Mouse (Mus musculus) heart, adult 2 months (tissue): ENCODE data around the gene Luzp1. TPM values are rescaled to one million over a fixed set of nuclear protein-coding genes. Genes with fewer than 3 reads are reported as not detected.

Experiments used
- DNase-seq, 2 experiments: peaks; one replicate each; pipeline ENCODE4 v3.0.0; 2021
- H3K27ac ChIP-seq: fragments of 200-600 bp; 2 replicates; pipeline ENCODE4 v1.8.1; 2022
- H3K27me3 ChIP-seq: fragments of 200-500 bp; 2 replicates; pipeline ENCODE4 v1.6.1; 2012; ENCODE audit warnings: mild to moderate bottlenecking, low read length, inconsistent platforms, mixed read lengths; ENCODE audit not compliant: control insufficient read depth, insufficient read depth
- H3K36me3 ChIP-seq: fragments of 200-500 bp; 2 replicates; pipeline ENCODE4 v1.6.1; 2012; ENCODE audit warnings: low read length, inconsistent platforms; ENCODE audit not compliant: control insufficient read depth, insufficient read depth
- H3K4me1 ChIP-seq: fragments of 200-500 bp; 2 replicates; pipeline ENCODE4 v1.6.1; 2011; ENCODE audit warnings: low read length; ENCODE audit not compliant: control insufficient read depth, insufficient read depth
- H3K4me3 ChIP-seq: fragments of 200-600 bp; 2 replicates; pipeline ENCODE4 v1.8.1; 2022
- H3K79me2 ChIP-seq: fragments of 200-500 bp; replicated peaks from 2 replicates; pipeline ENCODE4 v1.6.1; 2012; ENCODE audit warnings: mild to moderate bottlenecking, inconsistent platforms, low read length, moderate library complexity, mixed read lengths; ENCODE audit not compliant: control insufficient read depth, insufficient read depth
- H3K9ac ChIP-seq: fragments of 200-500 bp; 2 replicates; pipeline ENCODE4 v1.6.1; 2012; ENCODE audit warnings: low read depth, mild to moderate bottlenecking, control low read depth, inconsistent platforms, low read length, mixed read lengths
- CTCF ChIP-seq: fragments of 200-600 bp; IDR thresholded peaks from 2 replicates; pipeline ENCODE4 v1.8.1; 2022; ENCODE audit warnings: antibody characterized with exemption, mild to moderate bottlenecking, moderate library complexity
- EP300 ChIP-seq: fragments of 200-500 bp; IDR thresholded peaks from 2 replicates; pipeline ENCODE4 v1.6.1; 2011; ENCODE audit warnings: low read depth, low read length, control low read depth; ENCODE audit not compliant: insufficient read depth
- POLR2A ChIP-seq: fragments of 200-500 bp; IDR thresholded peaks from 2 replicates; pipeline ENCODE4 v1.6.1; 2011; ENCODE audit warnings: mild to moderate bottlenecking, low read depth, low read length, control low read depth; ENCODE audit not compliant: insufficient read depth
- WGBS: fragments of 180-500 bp; shearing (Covaris S2); methylation state at CpG from one replicate; pipeline ENCODE4 v1.1.7; 2018; 5-methylcytosine and 5-hydroxymethylcytosine counted together
- intact Hi-C: fragments of 180-260 bp; cut with DNase I; formaldehyde crosslinking; loops from one replicate; pipeline ENCODE4 v1.15.1; 2025
- polyA plus RNA-seq: library from polyadenylated mRNA; depleted of rRNA; stranded (reverse); fragments of >200 nt; gene quantifications from 2 replicates; pipeline ENCODE4 v1.2.3, GENCODE M21; 2012
- total RNA-seq, 2 experiments: library from RNA; stranded (reverse); gene quantifications; 2 replicates each; pipeline ENCODE4 v1.2.3; 2021

The Luzp1 gene
- total and polyA plus RNA-seq, 3 experiments, result 11.0 to 37.8 (median 36.5) TPM

- no peak overlapping the region for H3K9ac ChIP-seq
- H3K36me3 ChIP-seq, result peaks cover 27% of the 10 kb centered on the region
- no peak for DNase-seq
- H3K4me3 ChIP-seq, result no peak overlapping the region
- intact Hi-C loops, result no loop called here
- 79% methylated on average over 2 of the region's 2 CpGs for WGBS
- peaks cover 12% of the 10 kb centered on the region for H3K79me2 ChIP-seq
- no peak for TF ChIP-seq EP300
- TF ChIP-seq CTCF, result no peak
- TF ChIP-seq POLR2A, result no peak
- H3K27ac ChIP-seq, result no peak overlapping the region
- no peaks in the 10 kb centered on the region for H3K27me3 ChIP-seq
- peaks cover 11% of the 10 kb centered on the region for H3K4me1 ChIP-seq
Measured at GRCm38 (mm10) chr4:136518576-136518975, 49.0 kb downstream of the Luzp1 start.

GRCm38 (mm10) chr4:136519866-136520265 lies 50.3 kb downstream of the Luzp1 start:
- intact Hi-C loops, result no loop called here
- peaks cover 12% of the 10 kb centered on the region for H3K79me2 ChIP-seq
- H3K27ac ChIP-seq, result no peak overlapping the region
- H3K9ac ChIP-seq, result no peak overlapping the region
- TF ChIP-seq CTCF (no peak), EP300 (no peak), POLR2A (no peak)
- no peaks in the 10 kb centered on the region for H3K27me3 ChIP-seq
- H3K4me3 ChIP-seq, result no peak overlapping the region
- peaks cover 20% of the 10 kb centered on the region for H3K36me3 ChIP-seq
- DNase-seq, result no peak
- peaks cover 11% of the 10 kb centered on the region for H3K4me1 ChIP-seq

- intact Hi-C loops, result no loop called here
- TF ChIP-seq POLR2A (no peak), EP300 (no peak), CTCF (no peak)
- H3K9ac ChIP-seq, result no peak overlapping the region
Measured at GRCm38 (mm10) chr4:136521898-136522297, 52.3 kb downstream of the Luzp1 start.

GRCm38 (mm10) chr4:136524309-136524708 lies 54.7 kb downstream of the Luzp1 start:
- 71% methylated on average over 2 of the region's 2 CpGs for WGBS
- Histone ChIP-seq H3K4me3 (no peak overlapping the region), H3K27ac (no peak overlapping the region), H3K79me2 (peaks cover 4% of the 10 kb centered on the region), H3K27me3 (no peaks in the 10 kb centered on the region), H3K9ac (no peak overlapping the region), H3K4me1 (peaks cover 1% of the 10 kb centered on the region), H3K36me3 (peaks cover 14% of the 10 kb centered on the region)
- TF ChIP-seq EP300 (no peak), CTCF (no peak), POLR2A (no peak)
- intact Hi-C loops, result no loop called here
- no peak for DNase-seq

More at GRCm38 (mm10) chr4:136521898-136522297, 52.3 kb downstream of the Luzp1 start:
- 75% methylated on average over 5 of the region's 5 CpGs for WGBS
- peaks cover 6% of the 10 kb centered on the region for H3K79me2 ChIP-seq
- H3K27ac ChIP-seq, result no peak overlapping the region
- H3K4me1 ChIP-seq, result peaks cover 1% of the 10 kb centered on the region
- no peak for DNase-seq
- H3K27me3 ChIP-seq, result no peaks in the 10 kb centered on the region
- H3K36me3 ChIP-seq, result peaks cover 18% of the 10 kb centered on the region
- no peak overlapping the region for H3K4me3 ChIP-seq

- intact Hi-C loops, result loop anchor here (1.0 to 5.0 kb wide), 5 partner anchors 72 to 159 kb away; partner anchors contain the start of gene Kdm1a
- DNase-seq, result peak; percentile 54 to 73
Measured at GRCm38 (mm10) chr4:136526412-136526811, 56.9 kb downstream of the Luzp1 start.

GRCm38 (mm10) chr4:136545151-136545550 lies 75.6 kb downstream of the Luzp1 start:
- Histone ChIP-seq H3K4me1 (peaks cover 10% of the 10 kb centered on the region), H3K4me3 (no peak overlapping the region), H3K9ac (no peak overlapping the region), H3K79me2 (no peaks in the 10 kb centered on the region; the same call in none of the 2 replicates), H3K27ac (no peak overlapping the region), H3K36me3 (peaks cover 30% of the 10 kb centered on the region), H3K27me3 (no peaks in the 10 kb centered on the region)
- no peak for DNase-seq
- intact Hi-C loops, result no loop called here
- 93% methylated on average over 3 of the region's 3 CpGs for WGBS
- TF ChIP-seq POLR2A, result no peak
- no peak for TF ChIP-seq CTCF
- TF ChIP-seq EP300, result no peak

More at GRCm38 (mm10) chr4:136526412-136526811, 56.9 kb downstream of the Luzp1 start:
- Histone ChIP-seq H3K4me3 (no peak overlapping the region), H3K4me1 (peaks cover 1% of the 10 kb centered on the region), H3K9ac (no peak overlapping the region), H3K27me3 (no peaks in the 10 kb centered on the region), H3K79me2 (peaks cover 4% of the 10 kb centered on the region), H3K36me3 (peaks cover 13% of the 10 kb centered on the region), H3K27ac (no peak overlapping the region)
- WGBS, result 20% methylated on average over 4 of the region's 4 CpGs
- no peak for TF ChIP-seq POLR2A
- TF ChIP-seq EP300, result 0 out of 2 replicates have a peak, but pooled peaks have one; percentile 34
- peak; percentile 81 for TF ChIP-seq CTCF
